Mouse (Mus musculus) hindbrain, embryonic 11.5 days (tissue): ENCODE measurements at regions not wholly inside any gene's neighbourhood (a gene's known extent, or its start where the extent isn't known, plus 50 kb on each side); places are given as distances from the start of the nearest gene placed in this dataset.
A peak's percentile ranks its signal among the peaks of the same experiment; 100 is the strongest.

Experiments
- ATAC-seq: fragments of 200-750 bp; cut with Nextera tagmentation; 2 replicates; pipeline ENCODE4 v1.8.0; 2017; ENCODE audit warnings: mild to moderate bottlenecking, moderate TSS enrichment, moderate library complexity; ENCODE audit not compliant: low FRiP score
- DNase-seq: peaks from one replicate; pipeline ENCODE4 v3.0.0-alpha.2; 2015; ENCODE audit warnings: low spot score
- H3K27ac ChIP-seq: fragments of 300-500 bp; sonication (generic); 2 replicates; pipeline ENCODE4 v1.5.1; 2014; ENCODE audit warnings: mild to moderate bottlenecking, low read depth, low read length
- H3K27me3 ChIP-seq: fragments of 300-500 bp; sonication (generic); 2 replicates; pipeline ENCODE4 v1.6.1; 2014; ENCODE audit warnings: mild to moderate bottlenecking, low read length, moderate library complexity, mixed read lengths; ENCODE audit not compliant: control insufficient read depth, insufficient read depth
- H3K36me3 ChIP-seq: fragments of 300-500 bp; sonication (generic); 2 replicates; pipeline ENCODE4 v1.6.1; 2014; ENCODE audit warnings: mild to moderate bottlenecking, low read length, moderate library complexity, mixed read lengths; ENCODE audit not compliant: control insufficient read depth, insufficient read depth
- H3K4me1 ChIP-seq: fragments of 300-500 bp; sonication (generic); replicated peaks from 2 replicates; pipeline ENCODE4 v1.6.1; 2014; ENCODE audit warnings: low read length, mixed read lengths; ENCODE audit not compliant: control insufficient read depth, insufficient read depth
- H3K4me2 ChIP-seq: fragments of 300-500 bp; sonication (generic); replicated peaks from 2 replicates; pipeline ENCODE4 v1.6.1; 2014; ENCODE audit warnings: mild to moderate bottlenecking, low read depth, low read length
- H3K4me3 ChIP-seq: fragments of 300-500 bp; sonication (generic); 2 replicates; pipeline ENCODE4 v1.5.1; 2014; ENCODE audit warnings: low read depth, low read length
- H3K9ac ChIP-seq: fragments of 300-500 bp; sonication (generic); 2 replicates; pipeline ENCODE4 v1.6.1; 2014; ENCODE audit warnings: low read depth, low read length
- H3K9me3 ChIP-seq: fragments of 300-500 bp; sonication (generic); 2 replicates; pipeline ENCODE4 v1.6.1; 2016; ENCODE audit warnings: low read length; ENCODE audit not compliant: control insufficient read depth
- WGBS: fragments of 180-500 bp; shearing (Covaris S2); extraction: QIAGEN DNeasy Blood & Tissue Kit; methylation state at CpG from one replicate; pipeline ENCODE4 v1.1.7; 2014; 5-methylcytosine and 5-hydroxymethylcytosine counted together

DNA sequence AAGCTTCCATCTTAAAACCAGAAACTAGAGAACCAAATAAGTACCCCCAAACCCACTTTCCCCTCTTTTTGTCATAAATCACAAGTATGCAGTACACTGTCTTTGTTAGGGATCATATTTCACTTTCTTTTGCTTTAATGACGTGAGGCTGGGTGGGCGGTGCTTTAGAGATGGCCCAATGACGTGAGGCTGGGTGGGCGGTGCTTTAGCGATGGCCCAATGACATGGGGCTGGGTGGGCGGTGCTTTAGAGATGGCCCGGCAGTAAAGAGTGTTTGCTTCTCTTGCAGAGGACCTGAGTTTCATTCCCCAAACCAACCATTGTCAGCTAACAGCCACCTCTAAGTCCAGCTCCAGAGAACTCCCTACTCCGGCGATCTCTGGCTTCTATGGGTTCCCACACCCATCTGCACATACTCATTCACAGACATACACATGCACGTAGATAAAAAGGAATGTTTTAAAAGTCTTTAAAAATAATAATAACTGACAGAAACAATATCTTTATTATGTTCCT, 59.2 kb upstream of the Siah3 start:
- Histone ChIP-seq H3K4me1 (no peaks in the 10 kb centered on the region), H3K4me2 (no peak overlapping the region), H3K9ac (no peak overlapping the region), H3K36me3 (no peaks in the 10 kb centered on the region), H3K4me3 (no peak overlapping the region), H3K27ac (no peak overlapping the region), H3K9me3 (no peaks in the 10 kb centered on the region), H3K27me3 (no peaks in the 10 kb centered on the region)
- 87% methylated on average over 10 of the region's 10 CpGs for WGBS
- ATAC-seq: no peak
- no peak for DNase-seq

DNA sequence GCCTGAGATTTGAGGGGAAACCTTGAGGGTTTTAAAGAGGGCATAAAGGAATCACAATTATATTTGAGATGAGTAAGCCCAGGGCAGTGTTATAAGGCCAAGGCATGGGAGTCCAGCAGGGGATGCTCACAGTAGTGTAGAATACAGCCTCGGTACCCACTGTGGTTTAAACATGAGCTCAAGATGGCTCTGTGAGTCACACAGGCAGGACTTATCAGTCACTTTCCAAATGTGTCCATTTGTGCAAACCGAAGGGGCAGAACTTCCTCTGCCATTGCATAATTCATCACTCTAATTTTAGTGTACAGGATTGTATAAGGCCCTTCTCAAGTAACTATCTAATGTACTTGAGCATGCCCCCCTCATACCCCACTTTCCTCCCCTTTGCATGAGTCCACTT, 56.1 kb upstream of the Siah3 start:
- Histone ChIP-seq H3K4me2 (no peak overlapping the region), H3K4me3 (no peak overlapping the region), H3K27ac (no peak overlapping the region), H3K36me3 (no peaks in the 10 kb centered on the region), H3K9me3 (no peaks in the 10 kb centered on the region), H3K9ac (no peak overlapping the region), H3K4me1 (no peaks in the 10 kb centered on the region), H3K27me3 (no peaks in the 10 kb centered on the region)
- WGBS: 84% methylated on average over 2 of the region's 2 CpGs
- ATAC-seq (0 out of 2 replicates have a peak, but pooled peaks have one; percentile 19), DNase-seq (no peak)

DNA sequence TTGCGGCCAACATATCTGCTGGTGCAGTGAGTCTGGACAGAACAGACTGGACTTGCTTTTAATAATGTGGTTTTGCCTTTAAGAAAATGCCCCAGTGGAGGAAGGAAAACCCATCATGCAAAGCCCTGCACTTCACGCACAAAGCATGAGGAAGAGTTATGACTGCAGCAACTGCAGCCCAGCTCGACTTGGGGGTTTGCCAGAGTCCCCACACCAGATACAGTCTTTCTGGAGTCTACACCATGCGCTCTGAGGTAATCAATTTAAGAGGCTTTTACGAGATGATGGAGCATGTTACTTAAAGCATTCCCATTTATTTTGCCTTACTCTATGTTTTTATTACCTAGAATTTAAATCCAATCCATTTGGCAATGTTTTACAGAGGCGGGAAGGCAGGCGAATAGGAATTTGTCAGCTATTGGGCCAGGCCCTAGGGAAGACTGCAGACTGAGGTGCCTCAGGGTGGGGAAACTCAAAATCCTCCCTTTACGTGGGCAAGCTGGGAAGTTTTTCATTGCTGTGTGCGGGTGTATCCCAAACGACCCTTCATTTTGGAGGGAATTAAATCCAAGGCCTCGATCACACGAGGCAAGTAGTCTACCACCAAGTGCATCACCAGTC, 53.2 kb upstream of the Siah3 start:
- H3K4me2 ChIP-seq: no peak overlapping the region

More for the DNA sequence above, 53.2 kb upstream of the Siah3 start:
- ATAC-seq (no peak), DNase-seq (no peak)
- Histone ChIP-seq H3K27me3 (no peaks in the 10 kb centered on the region), H3K9me3 (no peaks in the 10 kb centered on the region), H3K27ac (no peak overlapping the region), H3K36me3 (no peaks in the 10 kb centered on the region), H3K4me3 (no peak overlapping the region), H3K9ac (no peak overlapping the region), H3K4me1 (no peaks in the 10 kb centered on the region)
- 88% methylated on average over 12 of the region's 12 CpGs for WGBS
